Mouse (Mus musculus): ENCODE measurements around the gene Agpat4.

- TF ChIP-seq CTCF (IDR thresholded peaks at IDR 0.05; ENCODE audit: extremely low read depth, insufficient read depth, low read length) (no peak), POLR2A (IDR thresholded peaks at IDR 0.05; ENCODE audit: extremely low read depth, insufficient read depth, low read length) (no peak)
Observed at GRCm38 (mm10) chr17:12168536-12168935, 50.0 kb downstream of the Agpat4 start.
